Mouse (Mus musculus): Measurements from ENCODE around the gene Cchcr1. TPM values are rescaled to one million over a fixed set of nuclear protein-coding genes. Genes with fewer than 3 reads are reported as not detected.
"Not testable (repeated sequence)": the region's sequence is repeated elsewhere in the genome, so short reads cannot be mapped to it uniquely, and the experiment has no call there.

Gene Cchcr1
- polyA plus RNA-seq, 1 experiment from 2014 or later, result 7.4 TPM

GRCm38 (mm10) chr17:35503849-35504248 lies 13.1 kb upstream of the Cchcr1 start:
- H3K27me3 ChIP-seq, result peaks cover 66% of the 10 kb centered on the region
- no peak for ATAC-seq (ENCODE audit: insufficient read depth)
- WGBS (ENCODE audit: insufficient replicate concordance), result 26% methylated on average over 5 of the region's 5 CpGs
- H3K4me1 ChIP-seq (replicated peaks), result no peaks in the 10 kb centered on the region
- H3K4me3 ChIP-seq (replicated peaks), result no peak overlapping the region
- H3K4me2 ChIP-seq, result no peak overlapping the region
- no peak overlapping the region for H3K27ac ChIP-seq (replicated peaks)
- H3K9me3 ChIP-seq (replicated peaks), result no peaks in the 10 kb centered on the region
- no peaks in the 10 kb centered on the region for H3K36me3 ChIP-seq (replicated peaks)
- H3K9ac ChIP-seq, result no peak overlapping the region

- Histone ChIP-seq H3K36me3 (replicated peaks) (no peaks in the 10 kb centered on the region), H3K27ac (replicated peaks) (no peak overlapping the region), H3K9me3 (replicated peaks) (no peaks in the 10 kb centered on the region), H3K4me3 (replicated peaks) (no peak overlapping the region), H3K27me3 (peaks cover 76% of the 10 kb centered on the region), H3K4me1 (replicated peaks) (no peaks in the 10 kb centered on the region), H3K4me2 (no peak overlapping the region), H3K9ac (no peak overlapping the region)
- no peak for ATAC-seq (ENCODE audit: insufficient read depth)
- 26% methylated on average over 8 of the region's 8 CpGs for WGBS (ENCODE audit: insufficient replicate concordance)
These were observed 12.0 kb upstream of the Cchcr1 start for GRCm38 (mm10) chr17:35504628-35505481.

- Histone ChIP-seq H3K4me2 (no peak within 1 kb of the TSS), H3K27ac (replicated peaks) (no peak within 1 kb of the TSS), H3K36me3 (replicated peaks) (no peaks in the 10 kb centered on the region), H3K4me1 (replicated peaks) (no peaks in the 10 kb centered on the region), H3K4me3 (replicated peaks) (no peak within 1 kb of the TSS), H3K9ac (no peak within 1 kb of the TSS), H3K9me3 (replicated peaks) (no peaks in the 10 kb centered on the region), H3K27me3 (peaks cover 77% of the 10 kb centered on the region)
- ATAC-seq (ENCODE audit: insufficient read depth), result no peak
- 32% methylated on average over 13 of the region's 13 CpGs for WGBS (ENCODE audit: insufficient replicate concordance)
These were observed 11.1 kb upstream of the Cchcr1 start, which contains the start of gene Pou5f1 for GRCm38 (mm10) chr17:35505776-35506175. Gene Pou5f1 (plus strand): TSS chr17:35506018.

- H3K36me3 ChIP-seq (replicated peaks), result no peaks in the 10 kb centered on the region
- peaks cover 74% of the 10 kb centered on the region for H3K27me3 ChIP-seq
- no peak for ATAC-seq (ENCODE audit: insufficient read depth)
- WGBS (ENCODE audit: insufficient replicate concordance), result 14% methylated on average over 10 of the region's 10 CpGs
- no peak overlapping the region for H3K4me3 ChIP-seq (replicated peaks)
- H3K4me2 ChIP-seq, result no peak overlapping the region
- H3K9ac ChIP-seq, result no peak overlapping the region
- H3K4me1 ChIP-seq (replicated peaks), result no peaks in the 10 kb centered on the region
- no peak overlapping the region for H3K27ac ChIP-seq (replicated peaks)
- no peaks in the 10 kb centered on the region for H3K9me3 ChIP-seq (replicated peaks)
These were observed 10.0 kb upstream of the Cchcr1 start for GRCm38 (mm10) chr17:35506881-35507280.

GRCm38 (mm10) chr17:35507556-35508260 lies 9.2 kb upstream of the Cchcr1 start:
- Histone ChIP-seq H3K4me2 (no peak overlapping the region), H3K27me3 (peaks cover 66% of the 10 kb centered on the region), H3K9me3 (replicated peaks) (no peaks in the 10 kb centered on the region), H3K27ac (replicated peaks) (no peak overlapping the region), H3K36me3 (replicated peaks) (peaks cover 6% of the 10 kb centered on the region), H3K4me1 (replicated peaks) (no peaks in the 10 kb centered on the region), H3K9ac (no peak overlapping the region), H3K4me3 (replicated peaks) (no peak overlapping the region)
- WGBS (ENCODE audit: insufficient replicate concordance), result 13% methylated on average over 13 of the region's 13 CpGs
- no peak for ATAC-seq (ENCODE audit: insufficient read depth)

- H3K27me3 ChIP-seq, result peaks cover 64% of the 10 kb centered on the region
- not testable (repeated sequence) for H3K9ac ChIP-seq
- WGBS (ENCODE audit: insufficient replicate concordance), result 47% methylated on average over 5 of the region's 5 CpGs
These were observed 8.6 kb upstream of the Cchcr1 start for GRCm38 (mm10) chr17:35508279-35508678.

GRCm38 (mm10) chr17:35509284-35509683 lies 7.6 kb upstream of the Cchcr1 start:
- Histone ChIP-seq H3K36me3 (replicated peaks) (peaks cover 22% of the 10 kb centered on the region), H3K4me2 (no peak overlapping the region), H3K4me1 (replicated peaks) (peaks cover 9% of the 10 kb centered on the region), H3K9ac (no peak overlapping the region), H3K27ac (replicated peaks) (no peak overlapping the region), H3K4me3 (replicated peaks) (no peak overlapping the region), H3K9me3 (replicated peaks) (no peaks in the 10 kb centered on the region), H3K27me3 (peaks cover 54% of the 10 kb centered on the region)
- 18% methylated on average over 8 of the region's 8 CpGs for WGBS (ENCODE audit: insufficient replicate concordance)
- ATAC-seq (ENCODE audit: insufficient read depth), result no peak

More at GRCm38 (mm10) chr17:35508279-35508678, 8.6 kb upstream of the Cchcr1 start:
- ATAC-seq (ENCODE audit: insufficient read depth); H3K9me3 ChIP-seq (replicated peaks); H3K4me1 ChIP-seq (replicated peaks); H3K4me3 ChIP-seq (replicated peaks); H3K4me2 ChIP-seq; H3K27ac ChIP-seq (replicated peaks): not testable (repeated sequence)
- H3K36me3 ChIP-seq (replicated peaks), result peaks cover 12% of the 10 kb centered on the region

GRCm38 (mm10) chr17:35512916-35513626 lies 3.8 kb upstream of the Cchcr1 start:
- Histone ChIP-seq H3K36me3 (replicated peaks) (peaks cover 28% of the 10 kb centered on the region), H3K27me3 (peaks cover 16% of the 10 kb centered on the region), H3K4me1 (replicated peaks) (peaks cover 39% of the 10 kb centered on the region), H3K27ac (replicated peaks) (no peak overlapping the region), H3K4me2 (no peak overlapping the region), H3K4me3 (replicated peaks) (0 out of 2 replicates have a peak overlapping the region, but pooled peaks have one; percentile 7), H3K9me3 (replicated peaks) (no peaks in the 10 kb centered on the region), H3K9ac (no peak overlapping the region)
- WGBS (ENCODE audit: insufficient replicate concordance), result 88% methylated on average over 7 of the region's 7 CpGs
- ATAC-seq (ENCODE audit: insufficient read depth), result no peak

- Histone ChIP-seq H3K4me2 (peak overlapping the region; percentile 87), H3K9ac (peak overlapping the region; percentile 64), H3K4me3 (replicated peaks) (peak overlapping the region; percentile 72)
These were observed 3.0 kb upstream of the Cchcr1 start for GRCm38 (mm10) chr17:35513886-35514285.

GRCm38 (mm10) chr17:35514756-35515155 lies 2.1 kb upstream of the Cchcr1 start:
- H3K4me2 ChIP-seq, result peak overlapping the region; percentile 87
- H3K4me1 ChIP-seq (replicated peaks), result peaks cover 43% of the 10 kb centered on the region
- H3K9ac ChIP-seq, result peak overlapping the region; percentile 64
- H3K4me3 ChIP-seq (replicated peaks), result peak overlapping the region; percentile 72
- no peaks in the 10 kb centered on the region for H3K9me3 ChIP-seq (replicated peaks)
- no peak overlapping the region for H3K27ac ChIP-seq (replicated peaks)
- H3K36me3 ChIP-seq (replicated peaks), result peaks cover 28% of the 10 kb centered on the region
- H3K27me3 ChIP-seq, result peaks cover 1% of the 10 kb centered on the region; the same call in 1 of the 2 replicates
- ATAC-seq (ENCODE audit: insufficient read depth), result no peak
- WGBS (ENCODE audit: insufficient replicate concordance), result 74% methylated on average over 6 of the region's 6 CpGs

More at GRCm38 (mm10) chr17:35513886-35514285, 3.0 kb upstream of the Cchcr1 start:
- 9% methylated on average over 2 of the region's 2 CpGs for WGBS (ENCODE audit: insufficient replicate concordance)
- peaks cover 10% of the 10 kb centered on the region for H3K27me3 ChIP-seq
- H3K4me1 ChIP-seq (replicated peaks), result peaks cover 43% of the 10 kb centered on the region
- no peaks in the 10 kb centered on the region for H3K9me3 ChIP-seq (replicated peaks)
- ATAC-seq (ENCODE audit: insufficient read depth), result no peak
- peaks cover 28% of the 10 kb centered on the region for H3K36me3 ChIP-seq (replicated peaks)
- no peak overlapping the region for H3K27ac ChIP-seq (replicated peaks)
